Mouse (Mus musculus): ENCODE measurements at regions not wholly inside any gene's neighbourhood (a gene's known extent, or its start where the extent isn't known, plus 50 kb on each side); places are given as distances from the start of the nearest gene placed in this dataset.

DNA sequence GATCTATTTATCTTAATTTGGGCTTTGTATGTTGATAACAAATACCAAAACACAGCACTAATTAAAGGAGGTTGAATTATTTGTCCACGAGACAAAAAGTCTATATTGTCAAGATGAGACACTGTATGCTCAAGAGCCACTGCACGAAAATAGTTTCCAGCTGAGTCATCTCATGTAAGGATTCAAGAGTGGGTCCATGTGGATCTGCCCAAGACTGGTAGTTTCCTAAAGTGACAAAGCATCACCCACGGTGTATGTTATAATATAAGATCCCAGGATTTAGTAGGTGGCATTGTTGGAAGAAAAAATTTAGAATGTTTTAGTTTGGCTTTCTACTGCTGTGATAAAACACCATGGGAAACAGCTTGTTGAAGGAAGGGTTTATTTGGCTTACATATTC is 428.2 kb downstream of the Arl6ip6 start:
- TF ChIP-seq CHD2 (IDR thresholded peaks at IDR 0.05; ENCODE audit: low read depth, low read length) (no peak), ZNF384 (IDR thresholded peaks at IDR 0.05; ENCODE audit: low read depth, low read length) (no peak), HCFC1 (IDR thresholded peaks at IDR 0.05; ENCODE audit: borderline replicate concordance, insufficient read depth, low read length) (no peak), MAFK (IDR thresholded peaks at IDR 0.05; ENCODE audit: insufficient read depth, low read depth, low read length) (no peak)

Measured in ES-E14 (cell line).